Mouse (Mus musculus) forebrain, embryonic 14.5 days (tissue): ENCODE results near the gene Rnf208. TPM values are rescaled to one million over a fixed set of nuclear protein-coding genes. Genes with fewer than 3 reads are reported as not detected.

Source experiments
- ATAC-seq: fragments of 200-750 bp; cut with Nextera tagmentation; 2 replicates; pipeline ENCODE4 v1.8.0; 2017; ENCODE audit warnings: mild to moderate bottlenecking, moderate library complexity
- DNase-seq: peaks from one replicate; pipeline ENCODE4 v3.0.0-alpha.2; 2015; ENCODE audit warnings: low spot score
- H3K27ac ChIP-seq: fragments of 300-500 bp; sonication (generic); 2 replicates; pipeline ENCODE4 v1.5.1; 2014; ENCODE audit warnings: low read depth, mild to moderate bottlenecking, control low read depth, low read length, moderate library complexity
- H3K27me3 ChIP-seq: fragments of 300-500 bp; sonication (generic); replicated peaks from 2 replicates; pipeline ENCODE4 v1.6.1; 2014; ENCODE audit warnings: low read length, control low read depth, mixed read lengths; ENCODE audit not compliant: control insufficient read depth, insufficient read depth
- H3K36me3 ChIP-seq: fragments of 300-500 bp; sonication (generic); 2 replicates; pipeline ENCODE4 v1.6.1; 2014; ENCODE audit warnings: low read length, control low read depth; ENCODE audit not compliant: control insufficient read depth, insufficient read depth
- H3K4me1 ChIP-seq: fragments of 300-500 bp; sonication (generic); 2 replicates; pipeline ENCODE4 v1.6.1; 2014; ENCODE audit warnings: antibody characterized with exemption, low read length, control low read depth; ENCODE audit not compliant: control insufficient read depth, insufficient read depth
- H3K4me2 ChIP-seq: fragments of 300-500 bp; sonication (generic); 2 replicates; pipeline ENCODE4 v1.6.1; 2014; ENCODE audit warnings: mild to moderate bottlenecking, control low read depth, low read length
- H3K4me3 ChIP-seq: fragments of 300-500 bp; sonication (generic); 2 replicates; pipeline ENCODE4 v1.5.1; 2014; ENCODE audit warnings: low read depth, low read length, control low read depth
- H3K9ac ChIP-seq: fragments of 300-500 bp; sonication (generic); 2 replicates; pipeline ENCODE4 v1.6.1; 2014; ENCODE audit warnings: mild to moderate bottlenecking, low read length, control low read depth, moderate library complexity
- H3K9me3 ChIP-seq: fragments of 300-500 bp; sonication (generic); replicated peaks from 2 replicates; pipeline ENCODE4 v1.6.1; 2016; ENCODE audit warnings: low read length, control low read depth, mixed read lengths; ENCODE audit not compliant: control insufficient read depth
- WGBS: fragments of 180-500 bp; shearing (Covaris S2); extraction: QIAGEN DNeasy Blood & Tissue Kit; methylation state at CpG from one replicate; pipeline ENCODE4 v1.1.7; 2014; 5-methylcytosine and 5-hydroxymethylcytosine counted together
- polyA plus RNA-seq: library from polyadenylated mRNA; unstranded; fragments of >200 nt; fragmentation: Nextera tagmentation; extraction: Ambion mirVana; gene quantifications from 2 replicates; pipeline ENCODE4 v1.2.1, GENCODE M21; 2014

The Rnf208 gene
- polyA plus RNA-seq, 1 experiment from 2014 or later: 67.4 TPM

DNA sequence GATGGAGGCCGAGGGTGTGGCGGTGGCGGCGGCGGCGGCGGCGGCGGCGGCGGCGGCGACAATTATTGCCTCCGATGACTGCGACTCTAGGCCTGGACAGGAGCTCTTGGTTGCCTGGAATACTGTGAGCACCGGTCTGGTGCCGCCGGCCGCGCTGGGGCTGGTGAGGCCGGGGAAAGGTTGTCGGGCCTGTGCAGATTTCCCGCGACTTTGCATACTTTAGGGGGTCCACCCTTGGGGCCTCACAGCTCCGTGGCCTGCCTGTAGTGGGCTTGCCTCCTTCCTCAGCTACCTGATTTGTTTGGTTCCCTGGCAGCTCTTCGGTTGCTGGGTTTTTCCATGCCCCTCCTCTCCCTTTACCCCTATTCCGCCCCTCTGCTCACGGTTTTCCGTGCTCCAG, 30.5 kb downstream of the Rnf208 start:
- H3K4me2 ChIP-seq: peak overlapping the region; percentile 97
- DNase-seq (no peak), ATAC-seq (peak; percentile 70)
- peaks cover 19% of the 10 kb centered on the region for H3K4me1 ChIP-seq
- peak overlapping the region; percentile 84 for H3K9ac ChIP-seq
- H3K4me3 ChIP-seq: peak overlapping the region; percentile 88
- peaks cover 72% of the 10 kb centered on the region for H3K36me3 ChIP-seq
- WGBS: 0% methylated on average over 27 of the region's 29 CpGs
- H3K27ac ChIP-seq: no peak overlapping the region
- no peaks in the 10 kb centered on the region for H3K9me3 ChIP-seq
- no peaks in the 10 kb centered on the region for H3K27me3 ChIP-seq

DNA sequence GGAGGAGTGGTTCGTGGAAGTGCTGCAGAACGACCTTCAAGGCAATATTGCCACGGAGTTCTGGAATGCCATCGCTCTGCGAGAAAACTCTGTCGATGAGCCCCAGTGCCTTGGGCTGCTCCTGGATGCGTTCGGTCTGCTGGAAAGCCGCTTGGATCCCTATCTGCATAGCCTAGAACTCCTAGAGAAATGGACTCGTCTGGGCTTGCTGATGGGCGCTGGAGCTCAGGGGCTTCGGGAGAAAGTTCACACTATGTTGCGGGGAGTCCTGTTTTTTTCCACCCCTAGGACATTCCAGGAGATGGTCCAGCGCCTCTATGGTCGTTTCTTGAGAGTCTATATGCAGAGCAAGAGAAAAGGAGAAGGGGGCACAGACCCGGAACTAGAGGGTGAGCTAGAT, 31.0 kb downstream of the Rnf208 start:
- Histone ChIP-seq H3K9ac (peak overlapping the region; percentile 84), H3K9me3 (no peaks in the 10 kb centered on the region), H3K4me2 (peak overlapping the region; percentile 97), H3K4me1 (peaks cover 19% of the 10 kb centered on the region), H3K27me3 (no peaks in the 10 kb centered on the region), H3K36me3 (peaks cover 76% of the 10 kb centered on the region), H3K27ac (no peak overlapping the region), H3K4me3 (peak overlapping the region; percentile 88)
- 43% methylated on average over 16 of the region's 16 CpGs for WGBS
- ATAC-seq: no peak
- DNase-seq: no peak

DNA sequence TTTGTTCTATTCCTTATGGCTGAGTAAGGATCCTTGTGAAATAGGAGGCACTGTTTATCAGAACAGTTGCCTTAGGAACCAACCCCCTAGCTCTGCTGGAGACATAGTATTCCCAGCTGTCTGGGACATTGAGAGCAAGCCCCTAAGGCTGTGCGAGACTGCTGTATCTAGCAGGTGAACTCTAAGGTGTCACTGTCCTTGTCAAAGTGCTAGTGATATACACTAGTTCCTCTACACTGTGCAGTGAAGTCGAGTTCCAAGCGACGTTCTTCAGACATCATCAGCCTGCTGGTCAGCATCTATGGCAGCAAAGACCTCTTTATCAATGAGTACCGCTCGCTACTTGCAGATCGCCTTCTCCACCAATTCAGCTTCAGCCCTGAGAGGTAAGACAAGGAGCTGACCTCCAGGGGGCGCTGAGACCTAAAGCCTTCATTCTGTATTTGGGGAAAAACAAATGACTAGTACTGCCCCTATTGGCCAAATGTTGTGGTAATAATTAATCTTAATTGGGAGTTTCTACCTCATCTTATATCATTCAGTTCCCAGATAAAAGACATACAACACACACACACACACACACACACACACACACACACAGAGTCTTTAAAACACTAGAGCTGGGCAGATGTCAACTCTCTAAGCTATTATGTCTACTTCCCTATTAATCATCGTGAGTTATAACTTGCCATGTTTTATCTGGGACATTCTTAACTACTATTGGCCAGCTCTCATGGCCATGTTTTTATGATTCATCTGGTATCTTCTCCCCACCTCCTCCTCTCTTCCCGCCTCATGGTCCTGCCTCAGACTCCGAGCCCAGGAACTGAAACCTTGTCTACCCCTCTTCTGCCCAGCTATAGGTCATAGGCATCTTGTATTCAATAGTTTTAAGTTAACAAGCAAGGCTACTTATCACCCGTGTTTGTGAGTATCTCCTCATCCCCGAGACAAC, 37.1 kb downstream of the Rnf208 start:
- no peaks in the 10 kb centered on the region for H3K9me3 ChIP-seq
- H3K36me3 ChIP-seq: peaks cover 97% of the 10 kb centered on the region
- no peaks in the 10 kb centered on the region for H3K4me1 ChIP-seq
- no peak overlapping the region for H3K4me2 ChIP-seq
- H3K27me3 ChIP-seq: no peaks in the 10 kb centered on the region
- ATAC-seq (peak; percentile 72), DNase-seq (peak; percentile 89)
- H3K4me3 ChIP-seq: no peak overlapping the region
- 57% methylated on average over 13 of the region's 13 CpGs for WGBS
- no peak overlapping the region for H3K9ac ChIP-seq
- no peak overlapping the region for H3K27ac ChIP-seq

DNA sequence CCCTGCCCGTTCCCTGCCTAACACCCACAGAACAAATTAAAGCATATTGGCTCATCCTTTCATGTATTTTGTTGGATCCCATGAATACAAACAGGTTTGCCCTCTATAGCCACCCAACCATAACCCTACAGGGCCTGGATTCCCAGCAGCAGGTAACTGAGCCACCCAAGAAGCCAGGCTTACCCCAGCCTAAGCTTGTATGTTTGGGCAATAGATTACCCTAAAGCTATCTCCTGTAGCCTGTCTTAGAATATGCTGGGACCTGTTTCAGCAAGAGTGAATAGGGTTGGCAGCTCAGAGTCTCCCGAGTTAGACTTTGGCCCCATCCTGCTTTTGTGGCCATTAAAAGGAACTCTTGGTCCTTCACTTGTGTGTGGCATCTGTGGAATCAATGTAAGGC, 43.5 kb downstream of the Rnf208 start:
- peaks cover 27% of the 10 kb centered on the region for H3K27me3 ChIP-seq
- H3K9ac ChIP-seq: no peak overlapping the region
- WGBS: 95% methylated on average over 2 of the region's 2 CpGs
- no peak overlapping the region for H3K4me2 ChIP-seq
- H3K9me3 ChIP-seq: no peaks in the 10 kb centered on the region
- H3K36me3 ChIP-seq: peaks cover 57% of the 10 kb centered on the region
- H3K4me3 ChIP-seq: no peak overlapping the region
- H3K27ac ChIP-seq: no peak overlapping the region
- DNase-seq: no peak
- no peaks in the 10 kb centered on the region for H3K4me1 ChIP-seq
- no peak for ATAC-seq

DNA sequence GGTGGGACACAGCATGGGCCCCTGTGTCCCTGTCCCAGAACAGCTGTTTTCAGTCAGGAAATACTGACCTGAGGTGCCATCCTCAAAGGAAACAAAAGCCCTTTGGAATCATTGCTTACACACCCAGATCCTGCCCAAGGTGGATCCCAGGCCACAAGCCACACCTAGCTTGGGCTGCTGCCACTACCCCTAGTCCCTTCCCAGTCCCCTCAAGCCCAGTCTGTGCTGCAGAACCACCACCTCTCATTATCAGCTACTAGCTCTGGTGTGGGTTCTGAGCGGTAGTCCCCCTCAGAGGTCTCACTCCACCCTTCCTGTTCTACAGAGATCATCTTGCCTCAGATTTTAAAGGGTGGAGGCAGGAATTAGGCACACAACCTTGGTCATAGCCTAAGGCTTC, 44.3 kb downstream of the Rnf208 start:
- Histone ChIP-seq H3K4me1 (no peaks in the 10 kb centered on the region), H3K9me3 (no peaks in the 10 kb centered on the region), H3K27ac (no peak overlapping the region), H3K4me3 (no peak overlapping the region), H3K27me3 (peaks cover 35% of the 10 kb centered on the region), H3K36me3 (peaks cover 50% of the 10 kb centered on the region), H3K9ac (no peak overlapping the region), H3K4me2 (no peak overlapping the region)
- ATAC-seq (no peak), DNase-seq (no peak)
- WGBS: 86% methylated on average over 1 of the region's 1 CpGs

DNA sequence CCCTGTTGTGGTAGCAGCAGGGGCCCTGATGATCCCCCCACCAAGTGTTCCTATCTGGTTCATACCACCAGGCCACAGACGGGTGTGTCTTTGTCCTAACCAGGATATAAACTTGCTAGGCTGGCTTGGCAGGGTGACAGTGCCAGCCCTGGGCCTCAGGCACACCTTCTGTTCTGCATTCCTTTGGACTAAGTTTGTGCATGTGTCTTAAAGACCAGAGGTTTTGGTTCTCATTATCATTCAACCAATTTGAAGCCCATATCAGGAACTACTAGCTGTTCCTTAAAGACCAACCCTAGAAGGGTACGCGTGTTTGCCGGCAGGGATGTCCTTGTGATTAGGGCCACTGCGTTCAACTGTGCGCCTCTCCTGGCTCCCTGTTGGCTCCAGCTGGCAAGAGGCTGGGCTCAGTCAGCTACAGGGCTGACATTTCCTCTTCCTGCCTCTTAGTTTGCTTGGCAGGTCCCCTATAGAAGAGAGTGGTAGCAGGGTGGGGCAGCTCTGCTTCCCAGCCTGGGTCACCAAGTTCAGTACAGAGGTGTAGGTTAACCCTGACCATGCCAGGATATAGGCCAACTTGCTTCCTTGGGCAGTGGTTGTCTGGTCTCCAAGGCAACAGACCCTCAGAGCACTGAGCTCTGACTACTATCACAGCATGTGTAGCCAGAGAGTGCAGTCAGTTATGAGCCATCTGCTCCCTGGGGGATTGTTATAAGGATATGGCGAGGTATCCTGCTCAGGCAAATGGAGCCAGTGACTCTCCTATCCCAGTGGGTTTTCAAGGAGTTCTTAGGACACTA, 45.0 kb downstream of the Rnf208 start:
- H3K27ac ChIP-seq: no peak overlapping the region
- H3K4me2 ChIP-seq: no peak overlapping the region
- H3K4me3 ChIP-seq: no peak overlapping the region
- WGBS: 67% methylated on average over 7 of the region's 7 CpGs
- peaks cover 44% of the 10 kb centered on the region for H3K36me3 ChIP-seq
- no peak overlapping the region for H3K9ac ChIP-seq
- H3K4me1 ChIP-seq: no peaks in the 10 kb centered on the region
- peaks cover 42% of the 10 kb centered on the region for H3K27me3 ChIP-seq
- ATAC-seq (no peak), DNase-seq (no peak)
- no peaks in the 10 kb centered on the region for H3K9me3 ChIP-seq

DNA sequence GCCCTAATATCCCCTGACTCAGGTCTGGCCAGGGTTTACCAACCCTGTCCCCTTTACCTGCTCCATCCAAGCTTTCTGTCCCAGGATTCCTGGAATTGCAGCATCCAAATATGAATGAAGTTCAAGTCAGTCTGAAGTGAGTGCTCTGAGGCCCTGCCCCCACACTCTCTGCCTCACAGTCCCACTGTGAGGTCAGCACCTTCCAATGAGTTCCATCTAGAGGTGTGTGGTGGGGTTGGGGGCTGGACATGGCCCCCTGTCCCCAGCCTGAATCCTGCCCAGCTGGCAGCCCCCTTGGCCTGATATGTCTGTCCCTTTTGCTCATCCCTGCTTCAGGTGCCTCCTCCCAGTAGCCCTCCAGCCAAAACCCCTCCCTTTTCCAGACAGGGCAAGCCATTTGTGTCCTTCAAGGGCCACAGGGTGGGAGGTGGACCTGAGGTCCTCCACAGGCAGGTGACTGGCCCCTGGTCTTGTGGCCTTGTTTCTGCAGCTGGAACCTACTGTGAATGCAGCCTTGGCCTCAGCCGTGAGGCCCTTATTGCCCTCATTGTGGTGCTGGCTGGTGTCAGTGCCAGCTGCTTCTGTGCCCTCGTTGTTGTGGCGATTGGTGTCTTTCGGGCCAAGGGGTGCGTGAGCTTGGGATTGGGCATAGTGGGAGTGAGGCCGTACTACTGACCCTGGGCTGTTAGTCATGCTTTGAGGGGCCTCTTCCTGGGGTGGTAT, 46.0 kb downstream of the Rnf208 start, which contains the start of gene Tmem210:
Gene Tmem210, plus strand, starts transcription at position 219 of the 723 bp plus-strand sequence.
- Histone ChIP-seq H3K4me1 (no peaks in the 10 kb centered on the region), H3K9ac (no peak within 1 kb of the TSS), H3K4me2 (no peak within 1 kb of the TSS), H3K27me3 (peaks cover 53% of the 10 kb centered on the region), H3K4me3 (no peak within 1 kb of the TSS), H3K9me3 (no peaks in the 10 kb centered on the region), H3K36me3 (peaks cover 34% of the 10 kb centered on the region), H3K27ac (no peak within 1 kb of the TSS)
- WGBS: 90% methylated on average over 6 of the region's 6 CpGs
- ATAC-seq: no peak
- DNase-seq: no peak

DNA sequence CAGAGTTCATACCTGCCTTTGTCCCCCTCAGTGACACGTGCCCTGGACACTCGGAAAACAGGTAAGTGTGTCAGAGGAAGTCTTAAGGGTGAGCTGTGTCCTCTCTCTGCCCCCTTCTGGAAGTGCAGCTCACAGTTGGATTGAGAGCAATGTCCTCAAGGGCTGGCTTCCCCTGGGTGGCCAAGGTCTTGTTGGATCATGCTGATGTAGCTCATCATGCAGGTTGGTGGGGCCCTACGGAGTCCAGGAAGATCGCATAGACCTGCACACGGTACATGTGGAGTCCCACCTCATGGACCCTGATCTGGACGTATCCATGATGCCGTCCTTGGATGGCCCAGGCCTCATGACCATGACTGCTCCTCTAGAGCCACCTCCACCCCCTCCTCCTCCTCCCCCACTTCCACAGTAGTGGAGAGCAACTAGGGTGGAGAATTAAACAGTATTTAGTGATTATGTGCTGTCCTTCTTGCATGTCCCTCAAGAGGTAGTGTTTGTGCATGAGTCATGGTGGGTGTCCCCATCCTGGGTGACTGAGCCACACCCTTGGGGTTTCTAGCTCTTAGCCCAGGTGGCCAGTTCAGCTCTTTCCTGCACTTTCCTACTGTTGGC, 46.8 kb downstream of the Rnf208 start:
- 84% methylated on average over 7 of the region's 7 CpGs for WGBS
- H3K4me1 ChIP-seq: no peaks in the 10 kb centered on the region
- H3K36me3 ChIP-seq: peaks cover 26% of the 10 kb centered on the region
- DNase-seq (no peak), ATAC-seq (no peak)
- H3K9me3 ChIP-seq: no peaks in the 10 kb centered on the region
- peaks cover 55% of the 10 kb centered on the region for H3K27me3 ChIP-seq
- H3K27ac ChIP-seq: no peak overlapping the region
- no peak overlapping the region for H3K4me3 ChIP-seq
- no peak overlapping the region for H3K4me2 ChIP-seq
- no peak overlapping the region for H3K9ac ChIP-seq
